Mouse (Mus musculus) gastrocnemius, postnatal 10 days (tissue): ENCODE data around the gene Mcm9. TPM values are rescaled to one million over a fixed set of nuclear protein-coding genes. Genes with fewer than 3 reads are reported as not detected.
"Not testable (repeated sequence)": the region's sequence is repeated elsewhere in the genome, so short reads cannot be mapped to it uniquely, and the experiment has no call there.

Experiments
- DNase-seq: peaks from one replicate; pipeline ENCODE4 v3.0.0; 2021; ENCODE audit warnings: mixed read lengths
- total RNA-seq, 2 experiments: library from RNA; stranded (reverse); gene quantifications; 2 replicates each; pipeline ENCODE4 v1.2.3; 2021

The Mcm9 gene
- total RNA-seq, 2 experiments from 2014 or later: 4.5 to 4.9 TPM

- no peak for DNase-seq
Observed at GRCm38 (mm10) chr10:53499518-53499917, 130.7 kb downstream of the Mcm9 start.

GRCm38 (mm10) chr10:53495349-53495748 lies 134.9 kb downstream of the Mcm9 start:
- DNase-seq: not testable (repeated sequence)

GRCm38 (mm10) chr10:53493954-53494353 lies 136.3 kb downstream of the Mcm9 start:
- no peak for DNase-seq

Other genes with a start within 250 kb of the Mcm9 start
- 10 to 100 TPM; 26.0 to 27.3 TPM for gene Asf1a, start 33.7 kb downstream of the Mcm9 start, total RNA-seq
- gene Fam184a, start 120.7 kb upstream of the Mcm9 start, total RNA-seq: 1 to 10 TPM; 1.1 to 2.0 TPM